Mouse (Mus musculus): ENCODE measurements around the gene Padi1.

The Padi1 gene

DNA sequence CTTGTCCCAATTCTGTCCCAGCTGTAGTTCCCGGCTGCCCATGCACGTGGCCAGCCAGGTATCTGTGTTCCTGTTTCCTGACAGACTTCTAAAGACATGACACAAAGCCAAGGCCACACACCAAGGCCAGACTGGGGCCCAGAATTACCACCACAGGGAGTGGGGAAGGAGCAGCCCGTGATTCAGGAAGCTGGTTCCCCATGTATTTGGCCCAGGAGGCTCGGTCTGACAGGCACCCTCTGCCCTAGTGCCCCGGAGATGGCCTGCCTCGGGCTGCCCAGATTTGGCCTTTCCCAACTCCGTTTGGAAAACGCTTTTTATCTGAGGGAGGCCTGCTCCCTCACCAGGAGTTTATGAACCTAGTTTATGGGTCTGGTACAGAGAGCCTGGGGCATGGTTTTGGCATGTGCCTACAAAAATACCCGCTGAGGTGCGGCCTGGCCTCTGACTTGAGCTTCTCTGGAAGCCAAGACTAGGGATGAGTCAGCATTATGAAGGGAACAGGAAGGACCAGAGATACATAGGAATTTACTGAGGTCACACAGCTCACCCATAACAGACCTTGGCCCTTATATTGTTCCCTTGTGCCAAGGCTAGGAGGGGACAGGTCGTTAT is 16.6 kb upstream of the Padi1 start:
- peak; percentile 57 for DNase-seq (ENCODE audit: low read depth, low spot score)

GRCm38 (mm10) chr4:140860767-140861147 is 15.2 kb upstream of the Padi1 start:
- DNase-seq (ENCODE audit: low read depth, low spot score), result no peak

DNA sequence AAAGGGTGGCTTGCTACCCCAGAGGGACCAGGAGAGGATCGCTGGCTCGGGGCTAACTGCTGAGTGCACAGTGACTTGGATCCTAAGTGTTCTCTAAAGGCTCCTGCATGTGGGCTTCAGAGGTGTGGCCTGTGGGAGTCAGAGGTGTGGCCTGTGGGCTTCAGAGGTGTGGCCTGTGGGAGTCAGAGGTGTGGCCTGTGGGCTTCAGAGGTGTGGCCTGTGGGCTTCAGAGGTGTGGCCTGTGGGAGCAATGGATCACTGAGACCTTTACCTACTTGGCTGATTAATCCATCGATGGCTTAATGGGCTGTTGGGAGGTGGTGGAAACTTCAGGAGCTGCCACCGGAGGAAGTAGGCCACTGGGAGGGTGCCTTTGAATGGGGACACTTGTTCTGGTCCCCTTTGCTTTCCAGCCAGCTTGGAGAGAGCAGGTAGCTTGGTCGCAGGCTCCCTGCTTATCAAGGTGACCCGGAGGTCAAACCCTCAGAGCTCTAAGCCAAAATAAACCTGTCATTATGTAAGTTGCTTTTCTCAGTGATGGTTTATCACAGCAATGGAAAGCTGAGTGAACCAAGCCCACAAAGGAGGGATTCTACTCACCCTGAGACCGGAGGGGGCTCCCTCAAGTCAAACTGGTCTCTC is 14.7 kb upstream of the Padi1 start:
- DNase-seq (ENCODE audit: low read depth, low spot score), result no peak

GRCm38 (mm10) chr4:140859291-140859690 is 13.7 kb upstream of the Padi1 start:
- no peak for DNase-seq (ENCODE audit: low read depth, low spot score)

DNA sequence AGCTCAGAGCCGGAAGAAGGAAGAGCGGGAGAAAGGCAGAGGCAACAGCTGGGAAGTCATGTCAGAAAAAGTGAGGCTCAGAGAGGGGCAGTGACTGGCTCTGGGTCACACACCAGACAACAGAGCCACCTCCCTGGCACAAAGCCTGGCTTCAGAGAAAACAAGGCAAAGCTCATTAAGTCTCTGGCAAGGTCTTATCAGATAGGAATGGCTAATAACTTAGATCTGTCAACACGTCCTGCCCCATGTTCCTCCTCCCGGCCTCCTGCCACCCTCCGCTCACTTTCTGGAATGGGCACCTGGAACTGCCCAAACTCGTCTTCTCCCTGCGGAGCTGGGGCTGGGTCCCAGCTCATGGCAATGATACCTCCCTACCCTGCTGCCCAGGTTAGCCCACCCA is 12.2 kb upstream of the Padi1 start:
- no peak for DNase-seq (ENCODE audit: low read depth, low spot score)

DNA sequence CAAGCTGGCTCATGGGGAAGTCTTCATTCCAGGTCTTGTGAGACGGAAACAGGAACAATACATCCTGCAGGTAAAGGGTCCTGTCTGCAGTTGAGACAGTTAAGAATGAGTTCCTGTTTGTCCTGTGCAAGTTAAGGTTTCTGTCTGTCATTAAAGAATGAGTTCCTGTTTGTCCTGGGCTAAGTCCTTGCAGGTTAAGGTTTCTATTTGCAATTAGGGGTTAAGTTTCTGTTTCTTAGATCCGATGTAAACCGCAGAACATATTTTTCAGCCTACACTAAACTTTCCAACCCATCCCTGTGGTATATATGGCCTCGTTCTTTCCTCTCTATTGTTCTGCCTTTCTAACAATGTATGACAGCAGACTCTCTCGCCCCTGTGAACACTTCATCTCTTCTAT is 11.5 kb upstream of the Padi1 start:
- DNase-seq (ENCODE audit: low read depth, low spot score), result no peak

GRCm38 (mm10) chr4:140855151-140855550 is 9.6 kb upstream of the Padi1 start:
- DNase-seq (ENCODE audit: low read depth, low spot score), result no peak

- no peak for DNase-seq (ENCODE audit: low read depth, low spot score)
These were observed 8.9 kb upstream of the Padi1 start for GRCm38 (mm10) chr4:140854455-140854864.

GRCm38 (mm10) chr4:140853626-140854025 is 8.0 kb upstream of the Padi1 start:
- DNase-seq (ENCODE audit: low read depth, low spot score), result no peak

GRCm38 (mm10) chr4:140849310-140849709 is 3.7 kb upstream of the Padi1 start:
- no peak for DNase-seq (ENCODE audit: low read depth, low spot score)

GRCm38 (mm10) chr4:140844991-140845390 is 587 bp downstream of the Padi1 start:
- no peak for DNase-seq (ENCODE audit: low read depth, low spot score)

GRCm38 (mm10) chr4:140843670-140844280 is 1.8 kb downstream of the Padi1 start:
- DNase-seq (ENCODE audit: low read depth, low spot score), result no peak

DNA sequence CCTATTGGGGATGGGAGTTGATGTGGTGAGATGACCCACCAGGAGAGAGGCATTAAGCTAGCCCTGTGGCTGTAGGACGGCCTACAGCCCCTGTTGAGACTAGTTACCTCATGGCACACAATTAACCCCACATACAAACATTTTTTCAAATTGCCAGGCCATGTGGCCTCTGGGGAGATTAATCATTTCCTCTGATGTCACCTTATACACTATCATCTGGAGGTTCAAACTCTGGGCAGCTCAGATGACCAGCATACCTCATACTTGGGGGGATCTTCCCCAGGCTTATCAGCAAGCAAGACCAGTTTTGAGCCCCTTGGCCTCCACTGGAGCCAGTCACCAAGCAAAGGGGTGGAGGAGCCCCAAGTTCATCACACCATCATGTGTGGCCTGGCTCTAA is 2.7 kb downstream of the Padi1 start:
- DNase-seq (ENCODE audit: low read depth, low spot score), result peak; percentile 62

DNA sequence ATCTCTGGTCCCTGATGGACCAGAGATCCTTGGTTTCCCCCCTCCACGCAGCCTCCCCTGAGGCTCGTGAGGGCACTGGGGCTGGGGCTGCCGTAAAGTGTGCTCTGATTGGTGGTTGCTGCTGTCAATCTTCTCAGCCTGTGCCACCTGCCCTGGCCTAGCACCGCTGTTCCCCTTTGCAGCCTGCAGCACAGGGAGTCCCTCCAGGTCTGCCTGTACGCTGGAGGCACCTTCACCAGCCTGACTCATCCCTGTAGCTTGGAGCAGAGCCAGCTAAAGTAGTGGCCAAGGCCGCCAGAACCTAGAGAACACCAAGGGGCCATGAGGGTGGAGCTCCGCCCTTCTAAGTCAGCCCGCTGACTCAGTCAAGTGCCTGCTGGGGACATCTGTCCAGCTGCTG is 7.7 kb downstream of the Padi1 start:
- DNase-seq (ENCODE audit: low read depth, low spot score), result peak; percentile 56

- no peak for DNase-seq (ENCODE audit: low read depth, low spot score)
These were observed 9.2 kb downstream of the Padi1 start for GRCm38 (mm10) chr4:140836208-140836866.

- DNase-seq (ENCODE audit: low read depth, low spot score), result no peak
These were observed 9.9 kb downstream of the Padi1 start for GRCm38 (mm10) chr4:140835682-140836081.

GRCm38 (mm10) chr4:140834327-140834934 is 11.1 kb downstream of the Padi1 start:
- peak; percentile 25 for DNase-seq (ENCODE audit: low read depth, low spot score)

DNA sequence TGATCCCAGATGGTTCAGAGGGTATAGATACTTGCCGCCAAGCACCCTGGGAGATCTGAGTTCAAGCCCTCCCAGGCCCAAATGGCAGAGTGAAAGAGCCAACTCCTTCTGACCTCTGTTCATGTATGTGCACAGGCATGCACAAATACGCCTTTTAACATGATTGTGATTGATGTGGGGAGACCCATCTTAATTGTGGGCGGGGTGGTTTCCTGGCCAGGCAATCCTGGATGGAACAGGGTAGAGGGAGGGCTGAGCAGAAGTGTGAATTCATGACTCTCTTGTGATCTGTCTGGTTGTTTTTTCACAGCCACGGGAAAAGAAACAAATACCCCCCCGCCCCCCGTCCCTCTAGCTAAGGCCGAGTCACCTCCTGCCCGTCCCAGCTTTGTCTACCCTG is 12.8 kb downstream of the Padi1 start:
- DNase-seq (ENCODE audit: low read depth, low spot score), result no peak

- no peak for DNase-seq (ENCODE audit: low read depth, low spot score)
These were observed 13.8 kb downstream of the Padi1 start for GRCm38 (mm10) chr4:140831808-140832207.

GRCm38 (mm10) chr4:140827237-140827636 is 18.3 kb downstream of the Padi1 start:
- DNase-seq (ENCODE audit: low read depth, low spot score), result no peak

- DNase-seq (ENCODE audit: low read depth, low spot score), result no peak
These were observed 19.6 kb downstream of the Padi1 start for GRCm38 (mm10) chr4:140825942-140826341.

DNA sequence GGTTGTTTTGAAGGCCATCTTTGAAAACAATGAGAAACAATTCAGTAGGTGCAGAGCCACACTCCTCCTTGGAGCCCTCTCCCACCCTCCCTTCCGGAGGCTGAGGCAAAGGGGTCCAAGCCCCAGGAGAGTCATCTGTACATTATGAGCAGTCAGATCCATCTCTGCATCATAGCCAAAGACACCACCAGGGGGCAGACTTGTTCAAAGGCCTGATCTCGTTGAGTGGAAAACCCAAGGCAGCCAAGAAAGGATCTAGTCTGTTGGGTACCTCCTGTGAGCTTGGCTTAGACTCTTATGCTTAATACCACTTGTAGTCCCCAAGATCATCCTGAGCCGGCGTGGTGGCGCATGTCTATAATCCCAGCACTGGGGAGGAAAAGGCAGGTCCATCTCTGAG is 23.6 kb downstream of the Padi1 start:
- no peak for DNase-seq (ENCODE audit: low read depth, low spot score)

Measured in 3T3-L1 (cell line).